Mouse (Mus musculus) lung, postnatal 0 days (tissue): ENCODE results near the gene 1700001O22Rik.

Experiments
- CTCF ChIP-seq: IDR thresholded peaks from 2 replicates; pipeline ENCODE4 v1.5.1; 2016; ENCODE audit warnings: antibody characterized with exemption, mild to moderate bottlenecking
- EP300 ChIP-seq: IDR thresholded peaks from 2 replicates; pipeline ENCODE4 v1.6.1; 2016; ENCODE audit warnings: antibody characterized with exemption, mild to moderate bottlenecking, control low read depth

DNA sequence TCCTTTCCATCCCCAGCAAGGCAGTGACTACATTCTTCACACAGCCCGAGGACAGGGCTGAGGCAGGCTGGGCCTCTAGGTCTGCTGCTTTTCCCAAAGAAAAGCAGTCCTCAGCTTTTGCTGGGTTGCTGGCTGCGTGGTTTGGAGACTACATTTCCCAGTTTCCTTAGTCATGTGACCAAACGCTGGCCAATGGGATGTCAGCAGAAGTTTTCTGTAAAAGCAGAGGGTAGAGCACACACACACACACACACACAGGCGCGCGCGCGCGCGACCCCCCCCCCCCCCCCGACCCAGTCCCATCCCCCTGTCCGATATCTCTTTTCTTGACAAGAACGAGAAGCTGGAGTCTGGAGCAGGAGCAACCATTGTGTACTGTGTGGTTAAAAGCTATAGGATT is 20.1 kb downstream of the 1700001O22Rik start:
- no peak for TF ChIP-seq EP300
- no peak for TF ChIP-seq CTCF
